Mouse (Mus musculus) hindbrain, embryonic 11.5 days (tissue): ENCODE measurements around the gene Sebox. TPM values are rescaled to one million over a fixed set of nuclear protein-coding genes. Genes with fewer than 3 reads are reported as not detected.

Source experiments
- ATAC-seq: fragments of 200-750 bp; cut with Nextera tagmentation; 2 replicates; pipeline ENCODE4 v1.8.0; 2017; ENCODE audit warnings: mild to moderate bottlenecking, moderate TSS enrichment, moderate library complexity; ENCODE audit not compliant: low FRiP score
- DNase-seq: peaks from one replicate; pipeline ENCODE4 v3.0.0-alpha.2; 2015; ENCODE audit warnings: low spot score
- H3K27ac ChIP-seq: fragments of 300-500 bp; sonication (generic); 2 replicates; pipeline ENCODE4 v1.5.1; 2014; ENCODE audit warnings: mild to moderate bottlenecking, low read depth, low read length
- H3K27me3 ChIP-seq: fragments of 300-500 bp; sonication (generic); 2 replicates; pipeline ENCODE4 v1.6.1; 2014; ENCODE audit warnings: mild to moderate bottlenecking, low read length, moderate library complexity, mixed read lengths; ENCODE audit not compliant: control insufficient read depth, insufficient read depth
- H3K36me3 ChIP-seq: fragments of 300-500 bp; sonication (generic); 2 replicates; pipeline ENCODE4 v1.6.1; 2014; ENCODE audit warnings: mild to moderate bottlenecking, low read length, moderate library complexity, mixed read lengths; ENCODE audit not compliant: control insufficient read depth, insufficient read depth
- H3K4me1 ChIP-seq: fragments of 300-500 bp; sonication (generic); replicated peaks from 2 replicates; pipeline ENCODE4 v1.6.1; 2014; ENCODE audit warnings: low read length, mixed read lengths; ENCODE audit not compliant: control insufficient read depth, insufficient read depth
- H3K4me2 ChIP-seq: fragments of 300-500 bp; sonication (generic); replicated peaks from 2 replicates; pipeline ENCODE4 v1.6.1; 2014; ENCODE audit warnings: mild to moderate bottlenecking, low read depth, low read length
- H3K4me3 ChIP-seq: fragments of 300-500 bp; sonication (generic); 2 replicates; pipeline ENCODE4 v1.5.1; 2014; ENCODE audit warnings: low read depth, low read length
- H3K9ac ChIP-seq: fragments of 300-500 bp; sonication (generic); 2 replicates; pipeline ENCODE4 v1.6.1; 2014; ENCODE audit warnings: low read depth, low read length
- H3K9me3 ChIP-seq: fragments of 300-500 bp; sonication (generic); 2 replicates; pipeline ENCODE4 v1.6.1; 2016; ENCODE audit warnings: low read length; ENCODE audit not compliant: control insufficient read depth
- WGBS: fragments of 180-500 bp; shearing (Covaris S2); extraction: QIAGEN DNeasy Blood & Tissue Kit; methylation state at CpG from one replicate; pipeline ENCODE4 v1.1.7; 2014; 5-methylcytosine and 5-hydroxymethylcytosine counted together
- polyA plus RNA-seq: library from polyadenylated mRNA; unstranded; fragments of >200 nt; fragmentation: Nextera tagmentation; extraction: Ambion mirVana; gene quantifications from 2 replicates; pipeline ENCODE4 v1.2.1, GENCODE M21; 2014

The Sebox gene
- polyA plus RNA-seq, 1 experiment from 2014 or later, result not detected

DNA sequence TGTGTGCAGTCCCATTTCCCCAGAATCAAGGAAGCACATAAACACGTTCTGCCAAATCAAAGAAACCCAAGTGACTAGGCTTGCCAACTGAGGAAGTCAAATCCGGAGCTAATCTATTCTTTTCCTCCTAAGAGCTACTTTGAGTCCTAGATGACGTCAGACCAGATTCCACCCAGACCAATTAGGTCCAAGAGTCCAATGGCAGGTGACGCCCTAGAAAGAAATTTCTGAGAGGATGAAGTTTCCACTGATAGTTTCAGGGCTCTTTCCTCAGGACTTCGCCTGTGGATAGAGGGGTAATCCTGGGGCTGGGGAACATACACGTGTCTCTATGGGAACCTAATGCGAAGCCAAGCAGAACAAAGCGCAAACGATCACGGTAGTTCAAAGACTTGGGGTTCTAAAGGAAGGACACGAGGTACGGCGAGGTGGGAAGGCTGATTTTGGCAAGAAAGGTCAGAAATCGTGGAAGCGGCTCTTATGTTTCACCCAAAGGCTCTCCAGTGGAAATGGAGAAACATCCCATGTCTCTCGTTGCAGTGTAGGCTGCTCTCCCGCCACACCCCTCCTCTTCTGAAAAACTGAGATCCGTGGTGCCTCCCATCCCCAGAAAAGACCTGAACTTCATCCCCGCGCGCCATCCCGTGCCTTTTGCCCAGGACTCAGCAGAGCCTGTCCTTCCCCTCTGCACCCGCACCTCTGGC is 32.3 kb downstream of the Sebox start:
- peak overlapping the region; percentile 80 for H3K4me3 ChIP-seq
- 1% methylated on average over 23 of the region's 23 CpGs for WGBS
- H3K4me2 ChIP-seq, result peak overlapping the region; percentile 82
- peaks cover 2% of the 10 kb centered on the region for H3K4me1 ChIP-seq
- no peaks in the 10 kb centered on the region for H3K36me3 ChIP-seq
- peak overlapping the region; percentile 79 for H3K27ac ChIP-seq
- no peaks in the 10 kb centered on the region for H3K27me3 ChIP-seq
- H3K9ac ChIP-seq, result peak overlapping the region; percentile 67
- no peaks in the 10 kb centered on the region for H3K9me3 ChIP-seq
- ATAC-seq (peak; percentile 28; the same call in 1 of the 2 replicates), DNase-seq (no peak)

DNA sequence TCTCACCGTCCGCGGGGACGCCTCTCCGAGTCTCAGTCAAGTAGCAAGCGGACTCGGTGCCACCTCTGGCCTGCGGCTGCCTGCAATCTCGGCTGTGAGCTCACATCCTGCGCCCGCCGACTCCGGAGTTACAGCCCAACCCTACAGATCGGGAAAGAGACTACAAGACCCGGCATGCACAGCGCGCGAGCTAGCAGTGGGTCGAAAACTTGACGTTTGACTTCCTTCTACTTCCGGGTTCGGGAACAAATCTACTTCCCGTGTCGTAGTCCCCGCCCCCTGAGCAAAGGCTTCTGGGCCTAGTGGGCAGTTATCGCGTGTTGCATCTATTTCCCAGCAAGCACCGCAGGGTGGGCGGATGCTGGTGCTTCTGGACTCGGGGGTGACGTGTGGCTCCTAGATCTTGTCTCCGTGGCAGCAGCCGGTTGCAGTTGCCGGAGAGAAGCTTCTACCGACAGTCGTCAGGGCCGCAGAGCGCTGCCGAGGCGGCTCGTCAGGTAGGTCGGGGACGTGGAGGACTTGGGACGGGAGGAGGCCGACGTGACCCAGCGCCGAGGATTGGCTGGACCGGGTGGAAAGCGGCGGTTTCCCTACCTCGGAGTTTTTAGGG is 32.9 kb downstream of the Sebox start, which contains the start of the genes Tnfaip1 and Ift20:
Gene Tnfaip1, minus strand, starts transcription at position 253 of the 610 bp plus-strand sequence.
Gene Ift20, plus strand, starts transcription at position 282 of the 610 bp plus-strand sequence.
- Histone ChIP-seq H3K27me3 (no peaks in the 10 kb centered on the region), H3K9ac (peak within 1 kb of the TSS; percentile 84), H3K4me1 (peaks cover 2% of the 10 kb centered on the region), H3K4me2 (peak within 1 kb of the TSS; percentile 82), H3K4me3 (peak within 1 kb of the TSS; percentile 80), H3K9me3 (no peaks in the 10 kb centered on the region), H3K36me3 (no peaks in the 10 kb centered on the region), H3K27ac (peak within 1 kb of the TSS; percentile 79)
- ATAC-seq, result peak; percentile 98
- DNase-seq, result peak; percentile 98
- WGBS, result under 1% methylated on average over 52 of the region's 52 CpGs

DNA sequence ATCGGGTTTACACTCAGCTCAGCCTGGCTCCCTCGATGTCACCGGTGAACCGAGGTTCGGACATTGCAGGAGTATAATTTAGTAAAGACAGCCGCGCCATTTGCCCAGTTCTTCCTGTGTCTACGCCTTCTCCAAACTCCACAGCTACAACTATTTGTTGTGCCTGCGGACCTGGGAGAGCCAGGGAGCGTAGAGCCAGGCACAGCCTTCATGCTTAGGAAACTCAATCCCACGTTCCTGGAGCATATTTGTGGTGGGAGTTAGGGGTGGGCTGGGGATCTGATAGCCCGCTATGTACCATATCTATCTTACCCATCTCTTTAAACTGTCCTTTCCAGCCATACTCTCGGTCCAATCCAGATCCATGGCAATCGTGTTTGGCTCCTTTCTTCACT is 33.4 kb downstream of the Sebox start:
- H3K27ac ChIP-seq, result 0 out of 2 replicates have a peak overlapping the region, but pooled peaks have one; percentile 61
- DNase-seq, result no peak
- peak overlapping the region; percentile 82 for H3K4me2 ChIP-seq
- H3K4me1 ChIP-seq, result peaks cover 2% of the 10 kb centered on the region
- peak overlapping the region; percentile 80 for H3K4me3 ChIP-seq
- no peak; the same call in 1 of the 2 replicates for ATAC-seq
- no peaks in the 10 kb centered on the region for H3K9me3 ChIP-seq
- H3K27me3 ChIP-seq, result no peaks in the 10 kb centered on the region
- H3K9ac ChIP-seq, result peak overlapping the region; percentile 84
- H3K36me3 ChIP-seq, result peaks cover 2% of the 10 kb centered on the region; the same call in 1 of the 2 replicates
- WGBS, result 5% methylated on average over 14 of the region's 14 CpGs

DNA sequence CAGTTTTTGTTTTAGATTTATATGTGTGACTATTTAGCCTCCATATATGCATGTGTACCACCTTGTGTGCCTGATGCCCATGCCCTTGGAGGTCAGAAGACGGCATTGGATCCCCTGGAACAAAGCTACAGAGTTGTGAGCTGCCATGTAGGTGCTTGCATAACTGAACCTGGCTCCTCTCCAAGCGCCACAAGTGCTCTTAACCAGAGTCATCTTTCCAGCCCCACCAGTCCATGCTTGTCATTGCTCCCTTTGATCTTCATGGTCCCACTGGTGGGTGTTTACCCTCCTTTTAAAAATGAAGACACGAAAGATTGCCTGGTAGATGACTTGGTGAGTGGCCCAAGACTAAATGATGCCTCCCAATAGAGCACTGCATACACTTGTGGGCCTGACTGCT is 37.1 kb downstream of the Sebox start:
- DNase-seq, result no peak
- Histone ChIP-seq H3K27me3 (no peaks in the 10 kb centered on the region), H3K9ac (no peak overlapping the region), H3K27ac (no peak overlapping the region), H3K4me1 (peaks cover 2% of the 10 kb centered on the region), H3K36me3 (peaks cover 2% of the 10 kb centered on the region; the same call in 1 of the 2 replicates), H3K4me3 (no peak overlapping the region), H3K4me2 (no peak overlapping the region), H3K9me3 (no peaks in the 10 kb centered on the region)
- ATAC-seq, result no peak
- WGBS, result 86% methylated on average over 3 of the region's 3 CpGs

DNA sequence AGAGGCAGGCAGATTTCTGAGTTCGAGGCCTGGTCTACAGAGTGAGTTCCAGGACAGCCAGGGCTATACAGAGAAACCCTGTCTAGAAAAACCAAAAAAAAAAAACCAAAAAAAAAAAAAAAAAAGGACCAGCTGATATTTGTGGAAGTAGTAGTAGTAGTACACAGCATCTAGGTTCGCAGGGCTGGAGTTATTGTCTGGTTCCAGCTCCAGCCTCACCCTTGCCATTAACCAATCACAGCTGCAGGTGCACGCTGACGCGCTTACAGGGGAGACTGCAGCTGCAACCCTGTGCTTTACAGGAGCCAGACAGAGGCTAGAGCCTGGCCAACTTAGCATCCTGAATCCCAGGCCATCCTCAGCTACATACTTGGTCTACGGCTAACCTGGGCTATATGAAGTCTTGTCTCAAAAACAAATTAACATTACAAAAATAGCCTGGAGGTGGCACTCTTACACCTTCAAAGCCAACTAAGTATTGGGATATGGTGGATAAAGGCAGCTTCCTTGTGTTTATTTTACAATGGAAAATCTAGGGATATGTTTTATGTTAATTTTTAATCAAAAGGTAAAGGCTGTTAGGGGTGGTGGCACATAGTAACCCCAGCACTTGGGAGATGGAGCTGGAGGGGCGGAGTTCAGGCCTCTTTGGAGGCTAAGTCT is 41.3 kb downstream of the Sebox start:
- H3K4me1 ChIP-seq, result no peaks in the 10 kb centered on the region; the same call in 1 of the 2 replicates
- DNase-seq (no peak), ATAC-seq (no peak)
- H3K36me3 ChIP-seq, result peaks cover 2% of the 10 kb centered on the region; the same call in 1 of the 2 replicates
- H3K9me3 ChIP-seq, result no peaks in the 10 kb centered on the region
- H3K27me3 ChIP-seq, result no peaks in the 10 kb centered on the region
- H3K4me3 ChIP-seq, result no peak overlapping the region
- 97% methylated on average over 7 of the region's 7 CpGs for WGBS
- no peak overlapping the region for H3K9ac ChIP-seq
- H3K4me2 ChIP-seq, result no peak overlapping the region
- H3K27ac ChIP-seq, result no peak overlapping the region

DNA sequence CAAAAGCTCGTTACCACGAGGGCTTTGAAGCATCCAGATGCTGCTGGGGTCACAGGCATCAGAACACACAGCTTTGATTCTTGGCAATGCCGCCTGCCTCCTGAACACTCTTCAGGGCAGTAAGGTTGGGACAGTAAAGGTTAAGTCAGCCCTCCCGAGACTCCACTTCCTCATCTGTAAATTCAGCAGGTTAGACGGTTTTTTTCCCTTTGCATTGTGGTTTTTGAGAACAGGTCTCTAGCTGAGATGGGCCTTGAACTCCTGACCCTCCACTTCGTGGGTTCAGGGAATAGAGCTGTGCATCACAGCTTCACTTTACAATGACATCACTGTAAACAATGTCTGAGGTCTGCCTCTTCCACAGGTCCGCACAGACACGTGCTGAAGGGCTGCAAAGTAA is 41.9 kb downstream of the Sebox start:
- Histone ChIP-seq H3K4me2 (no peak overlapping the region), H3K4me1 (no peaks in the 10 kb centered on the region; the same call in 1 of the 2 replicates), H3K4me3 (no peak overlapping the region), H3K27me3 (no peaks in the 10 kb centered on the region), H3K27ac (no peak overlapping the region), H3K9me3 (no peaks in the 10 kb centered on the region), H3K9ac (no peak overlapping the region), H3K36me3 (peaks cover 2% of the 10 kb centered on the region; the same call in 1 of the 2 replicates)
- WGBS, result 77% methylated on average over 8 of the region's 8 CpGs
- DNase-seq (no peak), ATAC-seq (no peak)

DNA sequence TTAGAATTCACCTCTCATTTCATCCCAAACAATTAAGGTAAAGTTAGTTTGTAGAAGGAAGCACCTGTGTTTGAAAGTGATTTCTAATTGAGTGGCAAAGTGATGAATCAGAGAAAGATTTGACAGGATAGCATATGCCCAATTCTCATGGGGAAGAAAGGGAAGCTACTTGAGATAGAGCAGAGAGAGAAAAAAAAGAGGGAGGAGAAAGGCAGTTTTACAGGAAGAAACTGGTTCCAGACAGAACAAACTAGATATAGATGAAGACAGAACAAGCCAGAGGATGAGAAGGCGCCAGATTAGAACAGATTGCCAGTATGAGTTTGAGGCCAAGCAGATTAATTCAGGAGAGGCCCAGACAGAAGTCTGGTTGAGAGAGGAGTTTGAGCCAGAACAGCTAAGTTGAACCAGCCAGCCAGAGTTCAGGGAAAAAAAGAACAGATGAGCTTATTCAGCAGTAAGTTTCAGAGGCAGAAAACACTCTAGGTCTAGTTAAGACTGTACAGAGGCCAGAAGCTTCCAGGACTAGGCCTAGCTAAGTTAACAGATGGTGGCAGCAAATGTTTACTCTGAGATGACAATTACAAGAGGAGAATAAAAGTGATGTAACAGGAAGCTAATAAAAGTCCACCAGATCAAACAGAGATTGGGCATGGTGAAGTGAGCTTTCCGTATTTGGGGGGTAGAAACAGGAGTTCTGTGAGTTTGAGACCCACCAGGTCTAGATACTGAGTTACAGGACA is 44.6 kb downstream of the Sebox start:
- DNase-seq (no peak), ATAC-seq (no peak)
- H3K9me3 ChIP-seq, result no peaks in the 10 kb centered on the region
- no peaks in the 10 kb centered on the region; the same call in 1 of the 2 replicates for H3K4me1 ChIP-seq
- H3K4me3 ChIP-seq, result no peak overlapping the region
- no peaks in the 10 kb centered on the region for H3K27me3 ChIP-seq
- no peak overlapping the region for H3K9ac ChIP-seq
- no peak overlapping the region for H3K27ac ChIP-seq
- no peak overlapping the region for H3K4me2 ChIP-seq
- 80% methylated on average over 2 of the region's 2 CpGs for WGBS
- no peaks in the 10 kb centered on the region for H3K36me3 ChIP-seq

DNA sequence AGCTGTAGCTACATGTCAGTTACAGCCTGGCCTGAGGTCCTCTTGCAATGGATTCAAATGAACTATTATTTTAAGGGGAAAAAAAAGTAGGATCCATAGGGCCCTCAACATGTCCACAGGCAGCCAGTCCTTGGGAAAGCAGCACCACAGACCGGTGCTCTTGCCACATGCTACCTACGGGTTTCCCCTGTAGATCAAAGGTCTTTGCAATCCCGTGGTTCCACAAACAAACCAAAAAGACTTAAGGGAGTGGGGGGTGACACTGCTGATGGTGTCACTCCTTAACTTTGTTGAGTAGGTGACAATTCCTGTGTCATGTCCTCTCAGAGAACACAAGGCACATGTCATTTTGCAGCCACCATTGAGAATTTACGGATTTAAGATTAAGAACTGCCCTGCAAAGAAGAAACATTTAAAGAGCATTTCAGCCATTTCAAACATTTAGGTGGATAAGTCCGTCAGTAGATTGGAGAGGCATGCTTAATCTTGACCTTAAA is 46.3 kb downstream of the Sebox start:
- ATAC-seq (no peak), DNase-seq (no peak)
- H3K27me3 ChIP-seq, result no peaks in the 10 kb centered on the region
- H3K27ac ChIP-seq, result no peak overlapping the region
- H3K4me2 ChIP-seq, result peak overlapping the region; percentile 82
- 14% methylated on average over 5 of the region's 5 CpGs for WGBS
- H3K9me3 ChIP-seq, result no peaks in the 10 kb centered on the region
- H3K4me1 ChIP-seq, result no peaks in the 10 kb centered on the region; the same call in 1 of the 2 replicates
- peak overlapping the region; percentile 68 for H3K9ac ChIP-seq
- H3K4me3 ChIP-seq, result peak overlapping the region; percentile 66
- no peaks in the 10 kb centered on the region for H3K36me3 ChIP-seq
